Mouse (Mus musculus) embryonic fibroblast, embryonic 13.5 days (primary cell): ENCODE data around the gene Cep78. TPM values are rescaled to one million over a fixed set of nuclear protein-coding genes. Genes with fewer than 3 reads are reported as not detected.

ENCODE experiments used
- H3K27ac ChIP-seq: 2 replicates; pipeline ENCODE4 v1.5.1; 2012; ENCODE audit warnings: low read length, control low read depth, inconsistent platforms; ENCODE audit not compliant: insufficient read depth
- H3K4me1 ChIP-seq: 2 replicates; pipeline ENCODE4 v1.6.1; 2011; ENCODE audit warnings: low read length; ENCODE audit not compliant: control insufficient read depth, insufficient read depth
- H3K4me3 ChIP-seq: 2 replicates; pipeline ENCODE4 v1.5.1; 2011; ENCODE audit warnings: mild to moderate bottlenecking, control low read depth, low read length; ENCODE audit not compliant: insufficient read depth
- CTCF ChIP-seq: IDR thresholded peaks from 2 replicates; pipeline ENCODE4 v1.5.1; 2011; ENCODE audit warnings: mild to moderate bottlenecking, control low read depth, low read length, moderate library complexity, borderline replicate concordance; ENCODE audit not compliant: insufficient read depth
- POLR2A ChIP-seq: IDR thresholded peaks from 2 replicates; pipeline ENCODE4 v1.6.1; 2011; ENCODE audit warnings: low read depth, mild to moderate bottlenecking, control low read depth, low read length, moderate library complexity
- polyA plus RNA-seq: library from polyadenylated mRNA; stranded (reverse); fragments of >200 nt; gene quantifications from 2 replicates; pipeline ENCODE4 v1.2.4, GENCODE M21; 2011; ENCODE audit warnings: low read depth; ENCODE audit not compliant: missing spikeins, insufficient read length

The Cep78 gene
- polyA plus RNA-seq, 1 experiment, result 12.3 TPM

- H3K27ac ChIP-seq, result no peak overlapping the region
- TF ChIP-seq CTCF, result no peak
- TF ChIP-seq POLR2A, result no peak
- H3K4me3 ChIP-seq, result no peak overlapping the region
- no peaks in the 10 kb centered on the region for H3K4me1 ChIP-seq
Observed at GRCm38 (mm10) chr19:15973365-15973764, 11.4 kb downstream of the Cep78 start.

- Histone ChIP-seq H3K4me3 (no peak overlapping the region), H3K27ac (no peak overlapping the region), H3K4me1 (no peaks in the 10 kb centered on the region)
- TF ChIP-seq CTCF (peak; percentile 54; the same call in 1 of the 2 replicates), POLR2A (no peak)
Observed at GRCm38 (mm10) chr19:15965082-15965481, 19.7 kb downstream of the Cep78 start.

GRCm38 (mm10) chr19:15964533-15964932, 20.3 kb downstream of the Cep78 start:
- TF ChIP-seq CTCF (no peak), POLR2A (no peak)
- no peak overlapping the region for H3K4me3 ChIP-seq
- H3K27ac ChIP-seq, result no peak overlapping the region
- H3K4me1 ChIP-seq, result no peaks in the 10 kb centered on the region

GRCm38 (mm10) chr19:15963011-15963695, 21.6 kb downstream of the Cep78 start:
- H3K4me1 ChIP-seq, result no peaks in the 10 kb centered on the region
- TF ChIP-seq CTCF, result no peak
- no peak for TF ChIP-seq POLR2A
- H3K4me3 ChIP-seq, result no peak overlapping the region
- H3K27ac ChIP-seq, result no peak overlapping the region

GRCm38 (mm10) chr19:15962313-15962712, 22.5 kb downstream of the Cep78 start:
- TF ChIP-seq CTCF (no peak), POLR2A (no peak)
- Histone ChIP-seq H3K4me1 (no peaks in the 10 kb centered on the region), H3K27ac (no peak overlapping the region), H3K4me3 (no peak overlapping the region)

GRCm38 (mm10) chr19:15950225-15950624, 34.6 kb downstream of the Cep78 start:
- H3K27ac ChIP-seq, result no peak overlapping the region
- H3K4me1 ChIP-seq, result no peaks in the 10 kb centered on the region
- no peak overlapping the region for H3K4me3 ChIP-seq
- TF ChIP-seq POLR2A (no peak), CTCF (no peak)

GRCm38 (mm10) chr19:15948867-15949266, 35.9 kb downstream of the Cep78 start:
- H3K4me1 ChIP-seq, result no peaks in the 10 kb centered on the region
- TF ChIP-seq POLR2A, result no peak
- TF ChIP-seq CTCF, result no peak
- no peak overlapping the region for H3K4me3 ChIP-seq

GRCm38 (mm10) chr19:15948426-15948825, 36.4 kb downstream of the Cep78 start:
- Histone ChIP-seq H3K27ac (no peak overlapping the region), H3K4me3 (no peak overlapping the region), H3K4me1 (no peaks in the 10 kb centered on the region)
- TF ChIP-seq POLR2A (no peak), CTCF (no peak)

More at GRCm38 (mm10) chr19:15948867-15949266, 35.9 kb downstream of the Cep78 start:
- H3K27ac ChIP-seq, result no peak overlapping the region

GRCm38 (mm10) chr19:15947237-15947636, 37.6 kb downstream of the Cep78 start, which contains the start of gene Psat1:
Psat1 (minus strand) TSS chr19:15947337.
- TF ChIP-seq CTCF (no peak), POLR2A (no peak)
- Histone ChIP-seq H3K27ac (no peak within 1 kb of the TSS), H3K4me1 (no peaks in the 10 kb centered on the region), H3K4me3 (no peak within 1 kb of the TSS)

GRCm38 (mm10) chr19:15946663-15947062, 38.1 kb downstream of the Cep78 start:
- H3K27ac ChIP-seq, result no peak overlapping the region

GRCm38 (mm10) chr19:15943117-15943423, 41.7 kb downstream of the Cep78 start:
- TF ChIP-seq POLR2A, result no peak
- no peak for TF ChIP-seq CTCF
- Histone ChIP-seq H3K4me1 (0 out of 2 replicates have a peak, but pooled peaks cover 2% of the 10 kb centered on the region), H3K4me3 (no peak overlapping the region), H3K27ac (no peak overlapping the region)

More at GRCm38 (mm10) chr19:15946663-15947062, 38.1 kb downstream of the Cep78 start:
- TF ChIP-seq CTCF (no peak), POLR2A (no peak)
- Histone ChIP-seq H3K4me1 (no peaks in the 10 kb centered on the region), H3K4me3 (no peak overlapping the region)
